Mouse (Mus musculus) embryonic fibroblast, embryonic 13.5 days (primary cell): ENCODE data around the gene Clasrp. TPM values are rescaled to one million over a fixed set of nuclear protein-coding genes. Genes with fewer than 3 reads are reported as not detected.
A peak's percentile ranks its signal among the peaks of the same experiment; 100 is the strongest.

Experiments
- H3K27ac ChIP-seq: 2 replicates; pipeline ENCODE4 v1.5.1; 2012; ENCODE audit warnings: low read length, control low read depth, inconsistent platforms; ENCODE audit not compliant: insufficient read depth
- H3K4me1 ChIP-seq: 2 replicates; pipeline ENCODE4 v1.6.1; 2011; ENCODE audit warnings: low read length; ENCODE audit not compliant: control insufficient read depth, insufficient read depth
- H3K4me3 ChIP-seq: 2 replicates; pipeline ENCODE4 v1.5.1; 2011; ENCODE audit warnings: mild to moderate bottlenecking, control low read depth, low read length; ENCODE audit not compliant: insufficient read depth
- CTCF ChIP-seq: IDR thresholded peaks from 2 replicates; pipeline ENCODE4 v1.5.1; 2011; ENCODE audit warnings: mild to moderate bottlenecking, control low read depth, low read length, moderate library complexity, borderline replicate concordance; ENCODE audit not compliant: insufficient read depth
- POLR2A ChIP-seq: IDR thresholded peaks from 2 replicates; pipeline ENCODE4 v1.6.1; 2011; ENCODE audit warnings: low read depth, mild to moderate bottlenecking, control low read depth, low read length, moderate library complexity
- polyA plus RNA-seq: library from polyadenylated mRNA; stranded (reverse); fragments of >200 nt; gene quantifications from 2 replicates; pipeline ENCODE4 v1.2.4, GENCODE M21; 2011; ENCODE audit warnings: low read depth; ENCODE audit not compliant: missing spikeins, insufficient read length

The Clasrp gene
- polyA plus RNA-seq, 1 experiment: 38.1 TPM

DNA sequence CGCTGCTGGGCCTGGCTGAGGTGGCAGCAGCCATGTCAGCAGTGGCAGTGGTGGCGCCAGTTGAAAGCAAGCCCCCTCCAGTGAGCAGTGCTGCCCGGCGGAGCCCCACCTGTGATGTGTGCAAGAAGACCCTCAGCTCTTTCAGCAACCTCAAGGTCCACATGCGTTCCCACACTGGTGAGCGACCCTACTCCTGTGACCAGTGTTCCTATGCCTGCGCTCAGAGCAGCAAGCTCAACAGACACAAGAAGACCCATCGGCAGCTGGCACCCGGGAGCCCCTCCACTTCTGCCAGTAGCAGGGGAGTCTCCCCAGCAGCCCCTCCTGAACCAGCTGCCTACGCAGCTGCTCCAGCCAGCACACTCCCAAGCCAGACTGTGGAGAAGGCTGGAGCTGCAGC, 24.5 kb downstream of the Clasrp start:
- TF ChIP-seq CTCF: no peak
- no peak for TF ChIP-seq POLR2A
- Histone ChIP-seq H3K4me3 (no peak overlapping the region), H3K4me1 (no peaks in the 10 kb centered on the region), H3K27ac (no peak overlapping the region)

DNA sequence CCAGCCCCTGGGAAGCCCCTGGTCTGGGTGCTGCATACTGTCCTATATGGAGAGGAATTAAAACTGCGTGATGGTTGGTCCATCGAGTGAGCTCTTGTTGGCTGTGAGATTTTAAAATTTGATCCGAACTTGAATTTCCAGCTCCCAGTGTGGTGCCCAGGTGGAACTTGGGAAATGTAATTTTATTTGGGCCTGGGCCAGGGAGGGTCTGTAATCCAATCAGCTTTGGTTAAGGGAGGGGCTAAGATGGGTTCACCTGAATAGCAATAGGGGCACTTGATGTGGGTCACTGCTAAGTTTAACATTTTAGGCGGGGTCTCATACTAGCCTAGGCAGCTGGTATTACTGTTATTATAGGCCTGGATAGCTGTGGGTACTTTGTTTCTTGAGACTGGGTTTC, 25.9 kb downstream of the Clasrp start:
- Histone ChIP-seq H3K4me3 (no peak overlapping the region), H3K27ac (no peak overlapping the region), H3K4me1 (no peaks in the 10 kb centered on the region)
- no peak for TF ChIP-seq POLR2A
- TF ChIP-seq CTCF: no peak

GRCm38 (mm10) chr7:19577877-19578414, 26.3 kb downstream of the Clasrp start:
- no peaks in the 10 kb centered on the region for H3K4me1 ChIP-seq
- no peak overlapping the region for H3K27ac ChIP-seq
- peak overlapping the region; percentile 36 for H3K4me3 ChIP-seq
- TF ChIP-seq POLR2A: no peak
- TF ChIP-seq CTCF: no peak

DNA sequence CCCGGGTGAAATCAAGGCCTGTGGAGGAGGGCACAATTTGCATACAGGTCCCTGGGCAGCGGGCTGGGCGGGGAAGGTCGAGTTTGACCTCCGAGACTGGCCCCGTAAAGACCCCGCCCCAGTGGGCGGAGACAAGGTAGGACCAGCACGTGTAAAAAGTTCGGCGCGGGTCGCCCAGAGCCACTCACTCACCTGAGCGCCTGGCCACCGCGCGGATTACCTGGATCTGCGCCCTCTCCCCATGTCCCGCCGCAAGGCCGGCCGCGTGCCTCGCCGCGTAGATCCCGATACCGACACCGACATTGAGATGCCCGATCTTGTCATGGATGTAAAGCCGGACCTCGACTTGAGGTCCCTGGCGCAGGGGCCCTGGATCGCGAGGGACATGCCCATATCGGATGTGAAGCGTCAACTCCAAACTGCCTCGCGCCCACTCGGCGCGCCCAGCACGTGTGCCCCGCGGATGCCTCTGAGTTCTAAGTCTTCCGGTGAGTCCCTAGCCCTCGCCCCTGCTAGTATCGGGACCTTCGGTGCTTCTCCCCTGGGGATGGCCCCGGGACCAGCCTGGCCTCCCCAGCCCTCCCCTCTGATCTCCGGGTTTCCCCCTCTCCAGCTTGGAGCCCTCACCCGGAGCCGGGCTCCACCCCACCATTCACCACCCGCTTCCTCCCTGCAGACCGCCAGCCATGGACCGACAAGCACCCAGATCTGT, 27.0 kb downstream of the Clasrp start, which contains the start of the genes Zfp296 and Gemin7:
TSS of gene Zfp296 (plus strand) at position 147 of the 712 bp plus-strand sequence.
TSS of gene Gemin7 (minus strand) at position 455 of the 712 bp plus-strand sequence.
- TF ChIP-seq POLR2A (peak; percentile 24; the same call in 1 of the 2 replicates), CTCF (no peak)
- Histone ChIP-seq H3K4me3 (peak within 1 kb of the TSS; percentile 36), H3K4me1 (no peaks in the 10 kb centered on the region), H3K27ac (no peak within 1 kb of the TSS)

- no peaks in the 10 kb centered on the region for H3K4me1 ChIP-seq
- no peak for TF ChIP-seq CTCF
- no peak overlapping the region for H3K4me3 ChIP-seq
- H3K27ac ChIP-seq: no peak overlapping the region
These were observed 28.7 kb downstream of the Clasrp start for GRCm38 (mm10) chr7:19575559-19575958.

GRCm38 (mm10) chr7:19573776-19574140, 30.5 kb downstream of the Clasrp start:
- TF ChIP-seq POLR2A (no peak), CTCF (no peak)
- peak overlapping the region; percentile 92 for H3K4me3 ChIP-seq
- no peaks in the 10 kb centered on the region for H3K4me1 ChIP-seq
- H3K27ac ChIP-seq: peak overlapping the region; percentile 84; the same call in 1 of the 2 replicates

- no peaks in the 10 kb centered on the region for H3K4me1 ChIP-seq
- TF ChIP-seq POLR2A (peak; percentile 81), CTCF (no peak)
These were observed 31.1 kb downstream of the Clasrp start for GRCm38 (mm10) chr7:19572926-19573775.

GRCm38 (mm10) chr7:19569647-19570046, 34.6 kb downstream of the Clasrp start:
- Histone ChIP-seq H3K4me3 (no peak overlapping the region), H3K4me1 (no peaks in the 10 kb centered on the region), H3K27ac (no peak overlapping the region)
- no peak for TF ChIP-seq CTCF
- TF ChIP-seq POLR2A: no peak

More at GRCm38 (mm10) chr7:19572926-19573775, 31.1 kb downstream of the Clasrp start:
- Histone ChIP-seq H3K4me3 (peak overlapping the region; percentile 92), H3K27ac (peak overlapping the region; percentile 84)

DNA sequence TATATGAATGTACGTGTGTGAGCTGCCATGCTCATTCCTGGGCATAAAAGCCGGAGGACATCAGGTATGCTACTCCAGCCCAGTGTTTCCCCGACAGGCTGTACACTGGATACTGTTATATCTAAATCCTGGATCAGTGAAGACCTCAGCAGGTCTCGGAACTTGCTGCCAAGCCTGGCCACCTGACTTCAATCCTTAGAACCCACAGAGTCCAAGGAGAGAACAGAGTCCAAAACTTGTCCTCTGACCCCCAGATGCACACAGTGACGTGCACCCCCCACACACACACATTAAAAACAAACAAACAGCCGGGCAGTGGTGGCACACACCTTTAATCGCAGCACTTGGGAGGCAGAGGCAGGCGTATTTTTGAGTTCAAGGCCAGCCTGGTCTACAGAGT, 36.9 kb downstream of the Clasrp start:
- H3K4me3 ChIP-seq: no peak overlapping the region
- no peak overlapping the region for H3K27ac ChIP-seq
- H3K4me1 ChIP-seq: no peaks in the 10 kb centered on the region
- TF ChIP-seq CTCF (no peak), POLR2A (no peak)
